Mouse (Mus musculus) lung, adult 2 months (tissue): ENCODE data around the gene Ptpra. TPM values are rescaled to one million over a fixed set of nuclear protein-coding genes. Genes with fewer than 3 reads are reported as not detected.
A peak's percentile ranks its signal among the peaks of the same experiment; 100 is the strongest.

ENCODE experiments used
- DNase-seq: peaks from one replicate; pipeline ENCODE4 v3.0.0; 2022
- H3K4me1 ChIP-seq: fragments of 200-500 bp; 2 replicates; pipeline ENCODE4 v1.6.1; 2011; ENCODE audit warnings: low read length; ENCODE audit not compliant: control insufficient read depth, insufficient read depth
- H3K4me3 ChIP-seq: fragments of 200-500 bp; replicated peaks from 2 replicates; pipeline ENCODE3; 2011; ENCODE audit warnings: low read depth, mild to moderate bottlenecking, control low read depth, low read length; ENCODE audit errors: extremely low read depth
- CTCF ChIP-seq: fragments of 200-500 bp; IDR thresholded peaks from 2 replicates; pipeline ENCODE4 v1.5.1; 2011; ENCODE audit warnings: mild to moderate bottlenecking, low read length, control low read depth; ENCODE audit not compliant: insufficient read depth
- POLR2A ChIP-seq: fragments of 200-500 bp; IDR thresholded peaks from 2 replicates; pipeline ENCODE4 v1.6.1; 2011; ENCODE audit warnings: low read depth, mild to moderate bottlenecking, control low read depth, low read length, borderline replicate concordance; ENCODE audit errors: extremely low read depth
- WGBS: fragments of 180-500 bp; shearing (Covaris S2); methylation state at CpG from one replicate; pipeline ENCODE4 v1.1.7; 2018; 5-methylcytosine and 5-hydroxymethylcytosine counted together
- polyA plus RNA-seq: library from polyadenylated mRNA; depleted of rRNA; stranded (reverse); fragments of >200 nt; gene quantifications from 2 replicates; pipeline ENCODE4 v1.2.3, GENCODE M21; 2012

Gene Ptpra
- polyA plus RNA-seq, 1 experiment: 64.3 TPM

- WGBS: 93% methylated on average over 26 of the region's 26 CpGs
- TF ChIP-seq POLR2A (no peak), CTCF (no peak)
- H3K4me1 ChIP-seq: peaks cover 9% of the 10 kb centered on the region
- no peak overlapping the region for H3K4me3 ChIP-seq
- DNase-seq: no peak
Observed at GRCm38 (mm10) chr2:130421781-130422620, 28.1 kb upstream of the Ptpra start.

DNA sequence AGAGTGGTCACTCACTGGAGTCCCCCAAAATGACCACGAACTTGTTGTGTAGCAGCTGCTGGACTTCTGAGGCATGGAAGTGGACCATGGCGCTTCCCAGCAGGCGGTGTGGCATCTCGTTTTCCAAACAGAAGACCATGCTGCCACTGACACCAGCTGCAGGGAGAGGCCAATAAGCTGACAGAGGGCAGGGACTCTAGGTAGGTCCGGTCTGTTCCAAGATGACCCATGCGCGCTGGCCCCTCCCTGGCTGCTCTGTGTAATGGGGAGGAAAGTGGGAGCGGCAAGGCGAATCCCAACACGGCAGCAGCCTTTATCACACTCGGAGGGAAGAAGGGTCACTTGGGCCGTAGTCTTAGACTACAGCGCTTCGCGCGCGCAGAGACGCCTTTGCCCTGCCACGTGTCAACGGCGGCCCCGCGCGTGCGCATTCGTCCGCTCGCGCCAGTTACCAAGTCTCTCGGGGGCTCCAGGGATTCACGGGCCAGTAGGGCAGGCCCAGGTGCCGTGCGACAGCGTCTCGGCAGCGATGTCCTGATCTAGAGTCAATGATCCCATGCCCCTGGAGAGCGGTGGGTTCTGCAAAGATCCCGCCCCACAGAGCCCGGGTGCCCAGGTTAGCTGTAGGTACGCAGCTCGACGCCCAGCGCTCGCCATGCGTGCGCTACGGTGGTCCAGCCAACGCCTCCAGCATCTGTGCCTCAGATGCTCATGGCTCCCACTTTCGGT is 26.5 kb upstream of the Ptpra start:
- H3K4me1 ChIP-seq: peaks cover 9% of the 10 kb centered on the region
- WGBS: 14% methylated on average over 49 of the region's 49 CpGs
- H3K4me3 ChIP-seq: peak overlapping the region; percentile 68
- DNase-seq: no peak
- TF ChIP-seq POLR2A (no peak; the same call in 1 of the 2 replicates), CTCF (no peak)

DNA sequence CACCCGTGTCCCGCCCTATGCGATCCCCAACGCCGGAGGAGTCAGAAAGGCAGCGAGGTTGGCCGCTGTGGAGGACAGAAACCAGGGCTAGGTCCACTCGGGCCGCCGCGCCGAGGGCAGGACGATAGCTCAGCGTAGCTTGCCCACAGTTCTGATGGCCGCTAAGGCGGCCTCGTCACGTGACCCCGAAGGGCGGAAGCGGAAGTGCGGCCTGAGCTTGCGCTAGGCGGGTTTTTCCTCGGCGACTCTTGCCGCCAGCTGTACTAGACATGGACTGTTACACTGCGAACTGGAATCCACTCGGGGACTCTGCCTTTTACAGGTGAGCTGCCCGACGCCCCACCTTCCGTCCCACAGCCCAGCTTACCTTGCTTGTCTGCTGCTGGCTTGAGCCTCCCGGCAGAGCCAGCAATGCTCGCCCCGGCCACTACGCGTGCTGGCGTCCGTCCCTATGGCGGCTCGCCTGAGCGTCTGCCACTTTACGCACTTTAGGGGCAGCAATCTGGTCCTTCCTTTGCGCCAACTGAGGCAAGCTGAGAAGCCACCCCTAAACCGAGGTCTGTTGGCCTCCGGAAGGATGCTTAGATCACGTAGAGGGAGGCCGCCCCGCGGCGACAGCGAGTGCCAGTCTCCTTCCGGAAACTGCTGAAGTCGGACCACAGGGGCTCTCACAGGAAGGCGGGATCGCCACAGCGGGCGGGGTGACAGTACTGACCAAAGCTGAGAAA is 25.8 kb upstream of the Ptpra start, which contains the start of the genes Vps16 and Pced1a:
Vps16 (plus strand) TSS at position 214 of the 728 bp plus-strand sequence.
Pced1a (minus strand) TSS at position 576 of the 728 bp plus-strand sequence.
- peak within 1 kb of the TSS; percentile 68 for H3K4me3 ChIP-seq
- TF ChIP-seq CTCF (peak; percentile 38), POLR2A (peak; percentile 87)
- peaks cover 9% of the 10 kb centered on the region for H3K4me1 ChIP-seq
- peak; percentile 95 for DNase-seq
- WGBS: under 1% methylated on average over 58 of the region's 58 CpGs

DNA sequence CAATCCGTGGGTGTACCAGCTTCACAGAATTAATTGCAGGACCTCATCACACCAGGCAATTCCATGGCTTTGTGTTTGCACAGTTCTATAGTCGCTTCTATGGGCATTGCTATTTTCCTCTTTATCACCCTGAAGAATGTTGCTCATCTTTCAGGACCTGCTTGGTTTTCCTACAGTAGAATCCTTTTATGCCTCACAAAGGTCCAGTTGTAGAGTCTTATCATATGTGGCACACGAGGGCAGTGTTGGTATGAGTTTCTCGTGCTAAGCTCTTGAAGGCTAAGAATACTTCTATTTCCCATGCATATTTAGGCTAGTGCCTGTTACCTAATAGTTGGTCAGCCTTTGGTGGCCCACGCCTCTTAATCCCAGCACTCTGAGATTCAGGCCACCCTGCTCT is 25.0 kb upstream of the Ptpra start:
- TF ChIP-seq CTCF (no peak), POLR2A (no peak)
- WGBS: 22% methylated on average over 5 of the region's 5 CpGs
- DNase-seq: no peak
- peak overlapping the region; percentile 68 for H3K4me3 ChIP-seq
- H3K4me1 ChIP-seq: peaks cover 9% of the 10 kb centered on the region

DNA sequence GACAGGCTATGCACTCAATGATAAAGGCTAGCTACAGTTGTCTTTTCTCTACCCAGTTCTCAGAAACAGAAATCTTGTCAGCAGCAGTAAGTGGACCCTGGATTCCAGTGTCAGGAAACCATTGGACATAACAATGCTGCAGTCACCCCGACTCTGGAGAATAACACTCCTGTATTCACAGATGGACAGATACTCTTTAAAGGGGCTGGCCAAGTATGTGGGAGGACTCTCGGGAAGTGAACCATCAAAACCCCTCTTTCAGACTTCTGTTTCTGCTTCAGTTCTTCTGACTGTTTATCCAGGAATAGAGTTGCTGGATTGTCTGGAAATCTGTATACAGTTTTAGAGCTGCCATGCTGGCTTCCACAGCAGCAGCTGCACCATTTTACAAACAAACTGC is 20.2 kb upstream of the Ptpra start:
- Histone ChIP-seq H3K4me3 (no peak overlapping the region), H3K4me1 (peaks cover 11% of the 10 kb centered on the region)
- DNase-seq: no peak
- WGBS: 52% methylated on average over 2 of the region's 2 CpGs
- TF ChIP-seq CTCF (no peak), POLR2A (no peak)

- DNase-seq: no peak
- H3K4me3 ChIP-seq: no peak overlapping the region
- H3K4me1 ChIP-seq: peaks cover 6% of the 10 kb centered on the region
- TF ChIP-seq CTCF: no peak
- TF ChIP-seq POLR2A: no peak
- WGBS: 58% methylated on average over 3 of the region's 3 CpGs
Observed at GRCm38 (mm10) chr2:130430484-130430883, 19.6 kb upstream of the Ptpra start.

- TF ChIP-seq POLR2A (no peak), CTCF (no peak)
- no peak overlapping the region for H3K4me3 ChIP-seq
- H3K4me1 ChIP-seq: peaks cover 6% of the 10 kb centered on the region
- 92% methylated on average over 3 of the region's 3 CpGs for WGBS
- no peak for DNase-seq
Observed at GRCm38 (mm10) chr2:130432157-130432556, 17.9 kb upstream of the Ptpra start.

GRCm38 (mm10) chr2:130433152-130433551 is 16.9 kb upstream of the Ptpra start:
- Histone ChIP-seq H3K4me1 (peaks cover 6% of the 10 kb centered on the region), H3K4me3 (no peak overlapping the region)
- DNase-seq: no peak
- TF ChIP-seq POLR2A: no peak
- TF ChIP-seq CTCF: peak; percentile 47
- 21% methylated on average over 4 of the region's 4 CpGs for WGBS

DNA sequence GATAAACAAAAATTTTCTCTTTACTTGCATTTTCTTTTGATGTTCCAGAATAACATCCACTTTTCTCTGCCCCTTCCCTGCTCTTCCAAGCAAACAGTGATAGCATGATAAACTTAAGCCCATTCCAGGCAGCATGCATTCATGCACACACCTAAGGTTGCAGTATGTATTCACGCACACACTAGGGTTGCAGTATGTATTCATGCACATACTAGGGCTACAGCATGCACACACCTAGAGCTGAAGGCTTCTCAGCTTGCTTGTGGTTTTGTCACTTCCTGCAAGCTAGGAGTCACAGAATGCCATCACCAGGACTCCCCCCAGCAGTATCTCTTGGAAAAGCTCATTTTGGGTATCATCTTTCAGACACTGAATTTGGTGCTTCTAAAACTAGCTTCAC is 13.3 kb upstream of the Ptpra start:
- no peak for DNase-seq
- WGBS: 98% methylated on average over 1 of the region's 1 CpGs
- TF ChIP-seq CTCF (no peak), POLR2A (no peak)
- H3K4me1 ChIP-seq: no peaks in the 10 kb centered on the region
- no peak overlapping the region for H3K4me3 ChIP-seq
